Mouse (Mus musculus) G1E (cell line): ENCODE measurements around the gene Tpcn1. TPM values are rescaled to one million over a fixed set of nuclear protein-coding genes. Genes with fewer than 3 reads are reported as not detected.

Experiments
- ATAC-seq: 2 replicates; pipeline ENCODE4 v1.8.0; 2016; ENCODE audit warnings: mild to moderate bottlenecking; ENCODE audit not compliant: insufficient number of reproducible peaks, poor library complexity, low FRiP score, severe bottlenecking; ENCODE audit errors: extremely low read depth
- DNase-seq: peaks from one replicate; pipeline ENCODE4 v3.0.0; 2012; ENCODE audit warnings: low spot score
- H3K27me3 ChIP-seq: 2 replicates; pipeline ENCODE4 v1.6.1; 2012; ENCODE audit warnings: mild to moderate bottlenecking, low read length, inconsistent platforms; ENCODE audit not compliant: insufficient read depth
- H3K36me3 ChIP-seq: replicated peaks from 2 replicates; pipeline ENCODE3; 2012; ENCODE audit warnings: mild to moderate bottlenecking, inconsistent platforms
- H3K4me1 ChIP-seq: 2 replicates; pipeline ENCODE4 v1.6.1; 2012; ENCODE audit warnings: low read depth, low read length, inconsistent platforms, mixed read lengths; ENCODE audit not compliant: insufficient read depth
- H3K4me3 ChIP-seq: 2 replicates; pipeline ENCODE4 v1.5.1; 2012; ENCODE audit warnings: low read depth, mild to moderate bottlenecking, inconsistent platforms, low read length, moderate library complexity, mixed read lengths
- H3K9me3 ChIP-seq: replicated peaks from 2 replicates; pipeline ENCODE4 v1.6.1; 2012; ENCODE audit warnings: inconsistent platforms
- CTCF ChIP-seq: IDR thresholded peaks from 2 replicates; pipeline ENCODE4 v1.5.1; 2012; ENCODE audit warnings: low read depth, low read length, inconsistent platforms, mixed read lengths
- GATA1 ChIP-seq: IDR thresholded peaks from 2 replicates; pipeline ENCODE4 v1.6.1; 2012; ENCODE audit warnings: borderline replicate concordance, low read length, inconsistent platforms, mixed read lengths
- GATA2 ChIP-seq: IDR thresholded peaks from 2 replicates; pipeline ENCODE4 v1.6.1; 2012; ENCODE audit warnings: low read depth, low read length, inconsistent platforms, borderline replicate concordance
- POLR2AphosphoS5 ChIP-seq: IDR thresholded peaks from 2 replicates; pipeline ENCODE4 v1.6.1; 2012; ENCODE audit warnings: low read depth, low read length, inconsistent platforms; ENCODE audit not compliant: insufficient replicate concordance
- TAL1 ChIP-seq: conservative IDR thresholded peaks from 2 replicates; pipeline ENCODE4 v1.6.1; 2012; ENCODE audit warnings: low read depth, low read length, inconsistent platforms, mixed read lengths
- polyA plus RNA-seq: library from polyadenylated mRNA; stranded (reverse); fragments of >175 nt; gene quantifications from 2 replicates; pipeline ENCODE4 v1.2.3, GENCODE M21; 2012
- total RNA-seq, 2 experiments: library from RNA; stranded (forward) in 1 of 2; stranded (reverse) in 1 of 2; fragments of 200-1000 nt in 1 of 2; fragments of >200 nt in 1 of 2; fragmentation: Nextera tagmentation in 1 of 2; gene quantifications; 2 replicates each; pipeline ENCODE4 v1.2.3; 2014 to 2017

Gene Tpcn1
- total and polyA plus RNA-seq, 3 experiments: 3.2 to 51.6 (median 33.2) TPM

GRCm38 (mm10) chr5:120620375-120621077, 32.1 kb upstream of the Tpcn1 start:
- DNase-seq: peak; percentile 64
- H3K27me3 ChIP-seq: no peaks in the 10 kb centered on the region
- ATAC-seq: no peak
- H3K36me3 ChIP-seq: peaks cover 100% of the 10 kb centered on the region
- TF ChIP-seq TAL1 (no peak), GATA1 (no peak), GATA2 (no peak), POLR2AphosphoS5 (no peak), CTCF (peak; percentile 99)
- peaks cover 50% of the 10 kb centered on the region for H3K4me1 ChIP-seq
- peaks cover 5% of the 10 kb centered on the region for H3K9me3 ChIP-seq
- no peak overlapping the region for H3K4me3 ChIP-seq

GRCm38 (mm10) chr5:120619201-120619600, 30.7 kb upstream of the Tpcn1 start:
- H3K9me3 ChIP-seq: peaks cover 5% of the 10 kb centered on the region
- no peak for TF ChIP-seq GATA1
- no peak for TF ChIP-seq GATA2
- no peak for TF ChIP-seq POLR2AphosphoS5
- no peak for TF ChIP-seq TAL1
- peak; percentile 97 for TF ChIP-seq CTCF
- peaks cover 52% of the 10 kb centered on the region for H3K4me1 ChIP-seq
- ATAC-seq: no peak
- no peak for DNase-seq
- peaks cover 96% of the 10 kb centered on the region for H3K36me3 ChIP-seq
- no peak overlapping the region for H3K4me3 ChIP-seq
- H3K27me3 ChIP-seq: no peaks in the 10 kb centered on the region

- no peaks in the 10 kb centered on the region for H3K27me3 ChIP-seq
- H3K9me3 ChIP-seq: peaks cover 5% of the 10 kb centered on the region
- ATAC-seq (no peak), DNase-seq (no peak)
- H3K4me1 ChIP-seq: peaks cover 56% of the 10 kb centered on the region
- no peak overlapping the region for H3K4me3 ChIP-seq
- peaks cover 92% of the 10 kb centered on the region for H3K36me3 ChIP-seq
- TF ChIP-seq CTCF: no peak
- no peak for TF ChIP-seq GATA2
- no peak for TF ChIP-seq GATA1
- TF ChIP-seq TAL1: no peak
- no peak for TF ChIP-seq POLR2AphosphoS5
Observed at GRCm38 (mm10) chr5:120618778-120619177, 30.3 kb upstream of the Tpcn1 start.

- H3K27me3 ChIP-seq: no peaks in the 10 kb centered on the region
- H3K36me3 ChIP-seq: peaks cover 69% of the 10 kb centered on the region
- no peak for TF ChIP-seq GATA2
- TF ChIP-seq CTCF: peak; percentile 72
- no peak for TF ChIP-seq TAL1
- TF ChIP-seq GATA1: no peak
- no peak for TF ChIP-seq POLR2AphosphoS5
- no peak for DNase-seq
- no peak for ATAC-seq
- H3K4me1 ChIP-seq: peaks cover 60% of the 10 kb centered on the region
- H3K4me3 ChIP-seq: no peak overlapping the region
- H3K9me3 ChIP-seq: peaks cover 5% of the 10 kb centered on the region
Observed at GRCm38 (mm10) chr5:120615903-120616302, 27.4 kb upstream of the Tpcn1 start.

GRCm38 (mm10) chr5:120612822-120613604, 24.5 kb upstream of the Tpcn1 start:
- peak; percentile 83 for ATAC-seq
- DNase-seq: peak; percentile 98
- Histone ChIP-seq H3K9me3 (peaks cover 5% of the 10 kb centered on the region), H3K36me3 (peaks cover 65% of the 10 kb centered on the region), H3K4me3 (peak overlapping the region; percentile 85), H3K4me1 (peaks cover 49% of the 10 kb centered on the region), H3K27me3 (no peaks in the 10 kb centered on the region)
- TF ChIP-seq GATA2: no peak
- TF ChIP-seq TAL1: no peak
- no peak for TF ChIP-seq CTCF
- no peak for TF ChIP-seq GATA1
- no peak; the same call in 1 of the 2 replicates for TF ChIP-seq POLR2AphosphoS5

- peaks cover 65% of the 10 kb centered on the region for H3K36me3 ChIP-seq
- peak within 1 kb of the TSS; percentile 85 for H3K4me3 ChIP-seq
- peaks cover 49% of the 10 kb centered on the region for H3K4me1 ChIP-seq
- ATAC-seq (peak; percentile 77), DNase-seq (peak; percentile 89)
- peaks cover 5% of the 10 kb centered on the region for H3K9me3 ChIP-seq
- no peaks in the 10 kb centered on the region for H3K27me3 ChIP-seq
- peak; percentile 31; the same call in 1 of the 2 replicates for TF ChIP-seq POLR2AphosphoS5
- TF ChIP-seq TAL1: no peak
Observed at GRCm38 (mm10) chr5:120612442-120612821, 24.0 kb upstream of the Tpcn1 start, which contains the start of the genes Rita1 and Ddx54. Gene Rita1 (minus strand): TSS chr5:120612589. Gene Ddx54 (plus strand): TSS chr5:120612739.
